Mouse (Mus musculus) hindbrain, embryonic 13.5 days (tissue): Measurements from ENCODE around the gene Tppp2. TPM values are rescaled to one million over a fixed set of nuclear protein-coding genes. Genes with fewer than 3 reads are reported as not detected.

Experiments
- ATAC-seq: fragments of 200-750 bp; cut with Nextera tagmentation; 2 replicates; pipeline ENCODE4 v1.8.0; 2017; ENCODE audit warnings: moderate TSS enrichment; ENCODE audit not compliant: low FRiP score
- H3K27ac ChIP-seq: fragments of 300-500 bp; sonication (generic); 2 replicates; pipeline ENCODE4 v1.5.1; 2015; ENCODE audit warnings: inconsistent platforms, mild to moderate bottlenecking, moderate library complexity
- H3K27me3 ChIP-seq: fragments of 300-500 bp; sonication (generic); 2 replicates; pipeline ENCODE4 v1.6.1; 2015; ENCODE audit warnings: mild to moderate bottlenecking, inconsistent platforms
- H3K36me3 ChIP-seq: fragments of 300-500 bp; sonication (generic); 2 replicates; pipeline ENCODE4 v1.6.1; 2015; ENCODE audit warnings: mild to moderate bottlenecking, inconsistent platforms
- H3K4me1 ChIP-seq: fragments of 300-500 bp; sonication (generic); replicated peaks from 2 replicates; pipeline ENCODE4 v1.6.1; 2015; ENCODE audit warnings: inconsistent platforms
- H3K4me2 ChIP-seq: fragments of 300-500 bp; sonication (generic); 2 replicates; pipeline ENCODE4 v1.6.1; 2015; ENCODE audit warnings: inconsistent platforms, mild to moderate bottlenecking, moderate library complexity
- H3K4me3 ChIP-seq: fragments of 300-500 bp; sonication (generic); 2 replicates; pipeline ENCODE4 v1.5.1; 2015; ENCODE audit warnings: mild to moderate bottlenecking, inconsistent platforms
- H3K9ac ChIP-seq: fragments of 300-500 bp; sonication (generic); 2 replicates; pipeline ENCODE4 v1.6.1; 2015; ENCODE audit warnings: mild to moderate bottlenecking, inconsistent platforms
- H3K9me3 ChIP-seq: fragments of 300-500 bp; sonication (generic); 2 replicates; pipeline ENCODE4 v1.6.1; 2016; ENCODE audit warnings: inconsistent platforms
- WGBS: fragments of 180-500 bp; shearing (Covaris S2); methylation state at CpG from one replicate; pipeline ENCODE4 v1.1.7; 2015; 5-methylcytosine and 5-hydroxymethylcytosine counted together
- polyA plus RNA-seq: library from polyadenylated mRNA; unstranded; fragments of >200 nt; fragmentation: Nextera tagmentation; extraction: Ambion mirVana; gene quantifications from 2 replicates; pipeline ENCODE4 v1.2.1, GENCODE M21; 2015

The Tppp2 gene
- polyA plus RNA-seq, 1 experiment from 2014 or later = not detected

DNA sequence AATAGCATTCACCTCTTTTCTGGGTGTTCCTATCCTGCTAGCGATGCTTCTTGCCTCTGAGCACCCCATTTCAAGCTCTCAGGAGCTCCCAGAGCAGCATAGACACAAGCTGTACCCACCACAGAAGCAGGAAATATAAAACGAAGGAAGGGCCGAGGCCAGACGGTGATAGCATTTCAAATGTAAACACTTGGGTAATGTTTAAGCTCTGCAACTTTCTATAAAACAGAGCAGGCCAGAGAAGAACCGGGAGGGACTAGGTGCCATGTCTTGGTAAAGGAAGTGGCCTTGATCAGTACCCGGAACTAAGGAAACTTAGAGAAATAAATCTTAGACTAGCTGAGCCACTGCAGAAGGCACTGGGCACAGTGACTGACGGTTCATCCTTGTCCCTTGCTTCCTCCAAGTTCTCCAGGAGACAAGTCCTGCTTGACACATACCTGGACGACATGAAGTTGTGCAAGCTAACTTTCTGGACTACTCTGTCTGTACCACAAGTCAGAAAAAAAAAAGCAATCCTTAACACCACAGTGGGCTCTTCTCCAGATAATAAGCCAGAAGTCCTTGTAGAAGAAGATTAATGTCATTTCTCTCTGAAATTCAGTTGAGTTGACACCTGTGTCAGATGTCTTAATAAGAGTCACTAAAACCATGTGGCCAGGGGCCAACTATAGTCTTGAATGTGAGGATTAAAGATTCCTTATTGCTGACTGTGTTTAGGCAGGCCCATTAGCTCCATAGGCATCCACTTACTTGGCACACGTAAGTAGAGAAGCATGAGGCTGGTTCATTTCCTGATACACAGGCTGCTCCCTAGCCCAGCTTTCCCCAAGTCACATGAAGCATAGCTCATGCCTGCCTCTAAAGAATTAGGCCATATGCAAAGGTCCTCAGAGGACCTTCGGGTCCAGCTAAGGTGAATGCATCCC, 14.1 kb downstream of the Tppp2 start:
- Histone ChIP-seq H3K36me3 (no peaks in the 10 kb centered on the region), H3K4me1 (peaks cover 5% of the 10 kb centered on the region; the same call in 1 of the 2 replicates), H3K9me3 (no peaks in the 10 kb centered on the region), H3K4me2 (no peak overlapping the region), H3K4me3 (no peak overlapping the region), H3K27ac (no peak overlapping the region), H3K9ac (no peak overlapping the region), H3K27me3 (no peaks in the 10 kb centered on the region)
- ATAC-seq = no peak
- WGBS = 85% methylated on average over 10 of the region's 10 CpGs

- Histone ChIP-seq H3K4me2 (no peak overlapping the region), H3K4me1 (no peaks in the 10 kb centered on the region; the same call in 1 of the 2 replicates), H3K27ac (no peak overlapping the region), H3K27me3 (no peaks in the 10 kb centered on the region), H3K9me3 (no peaks in the 10 kb centered on the region), H3K36me3 (no peaks in the 10 kb centered on the region), H3K4me3 (no peak overlapping the region), H3K9ac (no peak overlapping the region)
- 88% methylated on average over 9 of the region's 9 CpGs for WGBS
- ATAC-seq = no peak
Measured at GRCm38 (mm10) chr14:51939005-51939404, 20.8 kb downstream of the Tppp2 start.

GRCm38 (mm10) chr14:51940944-51941560, 22.8 kb downstream of the Tppp2 start:
- H3K9ac ChIP-seq = no peak overlapping the region
- no peaks in the 10 kb centered on the region; the same call in 1 of the 2 replicates for H3K4me1 ChIP-seq
- H3K27ac ChIP-seq = no peak overlapping the region
- no peaks in the 10 kb centered on the region for H3K36me3 ChIP-seq
- no peak overlapping the region for H3K4me2 ChIP-seq
- H3K4me3 ChIP-seq = no peak overlapping the region
- H3K9me3 ChIP-seq = no peaks in the 10 kb centered on the region
- WGBS = 42% methylated on average over 8 of the region's 8 CpGs
- ATAC-seq = no peak
- no peaks in the 10 kb centered on the region for H3K27me3 ChIP-seq

DNA sequence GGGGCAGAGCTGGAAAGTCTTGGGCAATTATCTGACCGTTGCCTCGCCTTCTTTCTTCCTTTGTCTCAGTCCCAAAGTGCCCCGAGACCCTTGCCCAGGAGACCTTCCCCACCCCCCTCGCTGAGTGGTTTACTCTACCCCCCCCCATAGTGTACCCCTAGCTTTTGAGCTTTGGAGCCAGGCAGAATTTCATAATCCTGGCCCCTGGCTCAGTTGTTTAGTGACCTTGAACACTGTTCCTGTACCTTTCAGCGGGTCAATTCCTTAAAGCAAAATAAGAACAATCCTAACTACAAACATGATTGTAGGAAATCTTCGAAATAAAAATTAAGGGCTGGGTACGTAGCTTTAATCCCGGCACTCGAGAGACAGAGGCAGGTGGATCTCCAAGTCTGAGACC, 23.4 kb downstream of the Tppp2 start:
- ATAC-seq = no peak
- H3K27ac ChIP-seq = no peak overlapping the region
- no peaks in the 10 kb centered on the region for H3K36me3 ChIP-seq
- no peak overlapping the region for H3K4me2 ChIP-seq
- H3K9ac ChIP-seq = no peak overlapping the region
- no peaks in the 10 kb centered on the region; the same call in 1 of the 2 replicates for H3K4me1 ChIP-seq
- no peaks in the 10 kb centered on the region for H3K9me3 ChIP-seq
- H3K4me3 ChIP-seq = no peak overlapping the region
- 54% methylated on average over 9 of the region's 9 CpGs for WGBS
- no peaks in the 10 kb centered on the region for H3K27me3 ChIP-seq

GRCm38 (mm10) chr14:51942236-51942635, 24.0 kb downstream of the Tppp2 start:
- Histone ChIP-seq H3K27ac (no peak overlapping the region), H3K4me3 (no peak overlapping the region), H3K9me3 (no peaks in the 10 kb centered on the region), H3K4me1 (no peaks in the 10 kb centered on the region; the same call in 1 of the 2 replicates), H3K36me3 (no peaks in the 10 kb centered on the region), H3K4me2 (no peak overlapping the region), H3K9ac (no peak overlapping the region), H3K27me3 (no peaks in the 10 kb centered on the region)
- no peak for ATAC-seq
- 70% methylated on average over 7 of the region's 7 CpGs for WGBS

DNA sequence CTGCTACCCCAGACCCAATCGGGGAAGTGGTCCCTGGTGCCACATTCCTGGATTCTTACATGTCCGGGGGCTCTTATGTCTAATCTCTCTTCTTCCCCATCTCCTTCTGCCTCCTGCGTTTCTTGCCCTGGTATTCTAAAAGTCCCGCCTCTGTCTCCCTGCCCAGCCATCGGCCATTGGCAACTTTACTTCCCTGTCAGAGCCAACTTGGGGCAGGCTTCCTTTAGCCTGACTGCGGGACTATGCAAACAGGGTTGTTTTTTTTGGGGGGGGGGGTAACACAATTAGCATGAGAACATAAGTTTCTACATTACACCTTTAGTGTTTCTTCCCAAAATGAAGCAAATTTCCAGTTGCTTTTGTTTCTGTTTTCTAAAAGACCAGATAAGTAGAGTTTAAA, 25.1 kb downstream of the Tppp2 start:
- no peak overlapping the region for H3K9ac ChIP-seq
- no peaks in the 10 kb centered on the region for H3K9me3 ChIP-seq
- no peak overlapping the region for H3K4me2 ChIP-seq
- H3K27ac ChIP-seq = no peak overlapping the region
- ATAC-seq = no peak
- no peaks in the 10 kb centered on the region; the same call in 1 of the 2 replicates for H3K4me1 ChIP-seq
- H3K36me3 ChIP-seq = no peaks in the 10 kb centered on the region
- H3K27me3 ChIP-seq = no peaks in the 10 kb centered on the region
- no peak overlapping the region for H3K4me3 ChIP-seq
- WGBS = 81% methylated on average over 6 of the region's 6 CpGs

DNA sequence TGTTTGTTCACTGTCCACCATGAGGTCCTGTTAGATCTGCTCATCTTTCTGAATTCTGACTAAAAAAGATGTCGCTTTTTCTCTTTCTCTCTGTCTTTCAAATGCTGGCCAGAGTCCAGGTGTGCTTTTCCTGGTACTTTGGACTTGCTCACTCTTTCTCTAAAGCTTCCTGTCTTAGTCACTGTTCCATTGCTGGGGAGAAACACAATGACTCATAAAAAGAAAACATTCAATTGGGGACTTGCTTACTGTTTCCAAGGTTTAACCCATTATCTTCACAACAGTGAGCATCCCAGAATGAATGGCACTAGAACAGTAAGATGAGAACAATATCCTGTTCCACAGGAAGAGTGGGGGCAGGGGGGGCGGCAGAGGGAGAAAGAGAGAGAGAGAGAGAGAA, 42.1 kb downstream of the Tppp2 start:
- Histone ChIP-seq H3K4me1 (no peaks in the 10 kb centered on the region), H3K4me2 (no peak overlapping the region), H3K27me3 (no peaks in the 10 kb centered on the region), H3K27ac (no peak overlapping the region), H3K9me3 (no peaks in the 10 kb centered on the region), H3K36me3 (no peaks in the 10 kb centered on the region), H3K4me3 (no peak overlapping the region), H3K9ac (no peak overlapping the region)
- no peak for ATAC-seq
- 85% methylated on average over 2 of the region's 2 CpGs for WGBS

- Histone ChIP-seq H3K9ac (no peak overlapping the region), H3K4me3 (no peak overlapping the region), H3K4me1 (no peaks in the 10 kb centered on the region), H3K4me2 (no peak overlapping the region), H3K9me3 (no peaks in the 10 kb centered on the region), H3K36me3 (no peaks in the 10 kb centered on the region), H3K27ac (no peak overlapping the region), H3K27me3 (no peaks in the 10 kb centered on the region)
- ATAC-seq = no peak
- 91% methylated on average over 3 of the region's 3 CpGs for WGBS
Measured at GRCm38 (mm10) chr14:51967400-51967799, 49.2 kb downstream of the Tppp2 start.

Other genes with a start within 250 kb of the Tppp2 start
- not detected in 2 replicates for gene Gm17079, start 223.0 kb upstream of the Tppp2 start, polyA plus RNA-seq
- not detected in 2 replicates for gene Gm5800, start 201.2 kb upstream of the Tppp2 start, polyA plus RNA-seq
- not detected in 2 replicates for gene Ang4, start 144.8 kb upstream of the Tppp2 start, polyA plus RNA-seq
- not detected in 2 replicates for gene AY358078, start 118.4 kb upstream of the Tppp2 start, polyA plus RNA-seq
- not detected in 2 replicates for gene Ear6, start 64.7 kb upstream of the Tppp2 start, polyA plus RNA-seq
- 82.5 and 86.0 TPM in 2 replicates for gene Mettl17, start 33.6 kb upstream of the Tppp2 start, polyA plus RNA-seq
- gene Slc39a2, start 25.5 kb upstream of the Tppp2 start, polyA plus RNA-seq = 1.7 and 1.8 TPM in 2 replicates
- gene Ndrg2, start 4.3 kb upstream of the Tppp2 start, polyA plus RNA-seq = 108 and 144 TPM in 2 replicates
- not detected in 2 replicates for gene Rnase13, start 4.3 kb downstream of the Tppp2 start, polyA plus RNA-seq
- 76.8 and 83.1 TPM in 2 replicates for gene Arhgef40, start 66.3 kb downstream of the Tppp2 start, polyA plus RNA-seq
- 0.79 and 0.84 TPM in 2 replicates for gene Tmem253, start 97.2 kb downstream of the Tppp2 start, polyA plus RNA-seq
- gene Zfp219, start 102.3 kb downstream of the Tppp2 start, polyA plus RNA-seq = 30.5 and 33.1 TPM in 2 replicates
- gene Olfr221, start 124.0 kb downstream of the Tppp2 start, polyA plus RNA-seq = not detected in 2 replicates
- gene Hnrnpc, start 185.6 kb downstream of the Tppp2 start, polyA plus RNA-seq = 623 and 652 TPM in 2 replicates
- 51.5 and 54.6 TPM in 2 replicates for gene Rpgrip1, start 192.3 kb downstream of the Tppp2 start, polyA plus RNA-seq